Mouse (Mus musculus): ENCODE measurements around the gene Gpr1. TPM values are rescaled to one million over a fixed set of nuclear protein-coding genes. Genes with fewer than 3 reads are reported as not detected.

The Gpr1 gene
- polyA plus RNA-seq, 1 experiment from 2014 or later, result 0.88 TPM

- H3K4me3 ChIP-seq (ENCODE audit: low read depth, low read length), result no peak overlapping the region
- peak overlapping the region; percentile 27 for H3K4me2 ChIP-seq (ENCODE audit: low read length)
- no peak for ATAC-seq
- H3K9me3 ChIP-seq (replicated peaks; ENCODE audit: control insufficient read depth, low read length, poor library complexity, severe bottlenecking), result 0 out of 2 replicates have a peak, but pooled peaks cover 3% of the 10 kb centered on the region
- 25% methylated on average over 5 of the region's 5 CpGs for WGBS
- H3K27ac ChIP-seq (ENCODE audit: low read length), result no peak overlapping the region
- peaks cover 37% of the 10 kb centered on the region for H3K27me3 ChIP-seq (ENCODE audit: control insufficient read depth, insufficient read depth, low read depth, low read length)
- H3K9ac ChIP-seq (ENCODE audit: low read depth, low read length), result no peak overlapping the region
- peaks cover 17% of the 10 kb centered on the region for H3K4me1 ChIP-seq (ENCODE audit: control insufficient read depth, insufficient read depth, low read length)
- H3K36me3 ChIP-seq (ENCODE audit: control insufficient read depth, insufficient read depth, low read length), result no peaks in the 10 kb centered on the region
Measured at GRCm38 (mm10) chr1:63253291-63253690, 38.9 kb upstream of the Gpr1 start.

GRCm38 (mm10) chr1:63252351-63253209 lies 38.2 kb upstream of the Gpr1 start:
- no peaks in the 10 kb centered on the region for H3K36me3 ChIP-seq (ENCODE audit: control insufficient read depth, insufficient read depth, low read length)
- peaks cover 36% of the 10 kb centered on the region for H3K27me3 ChIP-seq (ENCODE audit: control insufficient read depth, insufficient read depth, low read depth, low read length)
- 0 out of 2 replicates have a peak, but pooled peaks have one; percentile 46 for ATAC-seq
- WGBS, result 20% methylated on average over 24 of the region's 24 CpGs
- H3K27ac ChIP-seq (ENCODE audit: low read length), result 0 out of 2 replicates have a peak overlapping the region, but pooled peaks have one; percentile 24
- peak overlapping the region; percentile 27 for H3K4me2 ChIP-seq (ENCODE audit: low read length)
- 0 out of 2 replicates have a peak, but pooled peaks cover 3% of the 10 kb centered on the region for H3K9me3 ChIP-seq (replicated peaks; ENCODE audit: control insufficient read depth, low read length, poor library complexity, severe bottlenecking)
- H3K9ac ChIP-seq (ENCODE audit: low read depth, low read length), result no peak overlapping the region
- H3K4me3 ChIP-seq (ENCODE audit: low read depth, low read length), result no peak overlapping the region
- H3K4me1 ChIP-seq (ENCODE audit: control insufficient read depth, insufficient read depth, low read length), result peaks cover 22% of the 10 kb centered on the region

GRCm38 (mm10) chr1:63249261-63249660 lies 34.9 kb upstream of the Gpr1 start:
- H3K9me3 ChIP-seq (replicated peaks; ENCODE audit: control insufficient read depth, low read length, poor library complexity, severe bottlenecking), result 0 out of 2 replicates have a peak, but pooled peaks cover 3% of the 10 kb centered on the region
- no peak overlapping the region for H3K4me3 ChIP-seq (ENCODE audit: low read depth, low read length)
- H3K4me1 ChIP-seq (ENCODE audit: control insufficient read depth, insufficient read depth, low read length), result peaks cover 7% of the 10 kb centered on the region; the same call in 1 of the 2 replicates
- no peak overlapping the region for H3K9ac ChIP-seq (ENCODE audit: low read depth, low read length)
- no peak for ATAC-seq
- WGBS, result 49% methylated on average over 4 of the region's 4 CpGs
- peaks cover 16% of the 10 kb centered on the region for H3K27me3 ChIP-seq (ENCODE audit: control insufficient read depth, insufficient read depth, low read depth, low read length)
- no peak overlapping the region for H3K4me2 ChIP-seq (ENCODE audit: low read length)
- no peaks in the 10 kb centered on the region for H3K36me3 ChIP-seq (ENCODE audit: control insufficient read depth, insufficient read depth, low read length)
- H3K27ac ChIP-seq (ENCODE audit: low read length), result 0 out of 2 replicates have a peak overlapping the region, but pooled peaks have one; percentile 82

GRCm38 (mm10) chr1:63248360-63248851 lies 34.1 kb upstream of the Gpr1 start:
- H3K9ac ChIP-seq (ENCODE audit: low read depth, low read length), result peak overlapping the region; percentile 58

GRCm38 (mm10) chr1:63247831-63248359 lies 33.6 kb upstream of the Gpr1 start:
- Histone ChIP-seq H3K27me3 (ENCODE audit: control insufficient read depth, insufficient read depth, low read depth, low read length) (peaks cover 13% of the 10 kb centered on the region), H3K9me3 (replicated peaks; ENCODE audit: control insufficient read depth, low read length, poor library complexity, severe bottlenecking) (0 out of 2 replicates have a peak, but pooled peaks cover 3% of the 10 kb centered on the region), H3K4me3 (ENCODE audit: low read depth, low read length) (peak overlapping the region; percentile 31), H3K27ac (ENCODE audit: low read length) (peak overlapping the region; percentile 82), H3K36me3 (ENCODE audit: control insufficient read depth, insufficient read depth, low read length) (no peaks in the 10 kb centered on the region), H3K9ac (ENCODE audit: low read depth, low read length) (peak overlapping the region; percentile 58), H3K4me1 (ENCODE audit: control insufficient read depth, insufficient read depth, low read length) (peaks cover 5% of the 10 kb centered on the region; the same call in 1 of the 2 replicates), H3K4me2 (ENCODE audit: low read length) (peak overlapping the region; percentile 63)
- WGBS, result under 1% methylated on average over 18 of the region's 18 CpGs
- ATAC-seq, result peak; percentile 55; the same call in 1 of the 2 replicates

More at GRCm38 (mm10) chr1:63248360-63248851, 34.1 kb upstream of the Gpr1 start:
- peak overlapping the region; percentile 31 for H3K4me3 ChIP-seq (ENCODE audit: low read depth, low read length)
- ATAC-seq, result no peak
- H3K27ac ChIP-seq (ENCODE audit: low read length), result peak overlapping the region; percentile 82
- no peaks in the 10 kb centered on the region for H3K36me3 ChIP-seq (ENCODE audit: control insufficient read depth, insufficient read depth, low read length)
- H3K4me2 ChIP-seq (ENCODE audit: low read length), result peak overlapping the region; percentile 63
- peaks cover 13% of the 10 kb centered on the region for H3K27me3 ChIP-seq (ENCODE audit: control insufficient read depth, insufficient read depth, low read depth, low read length)
- WGBS, result 2% methylated on average over 44 of the region's 44 CpGs
- H3K4me1 ChIP-seq (ENCODE audit: control insufficient read depth, insufficient read depth, low read length), result peaks cover 7% of the 10 kb centered on the region; the same call in 1 of the 2 replicates
- H3K9me3 ChIP-seq (replicated peaks; ENCODE audit: control insufficient read depth, low read length, poor library complexity, severe bottlenecking), result 0 out of 2 replicates have a peak, but pooled peaks cover 3% of the 10 kb centered on the region

GRCm38 (mm10) chr1:63246862-63247521 lies 32.6 kb upstream of the Gpr1 start:
- WGBS, result 2% methylated on average over 16 of the region's 16 CpGs
- Histone ChIP-seq H3K27me3 (ENCODE audit: control insufficient read depth, insufficient read depth, low read depth, low read length) (peaks cover 9% of the 10 kb centered on the region), H3K4me3 (ENCODE audit: low read depth, low read length) (no peak overlapping the region), H3K4me2 (ENCODE audit: low read length) (peak overlapping the region; percentile 31), H3K4me1 (ENCODE audit: control insufficient read depth, insufficient read depth, low read length) (peaks cover 5% of the 10 kb centered on the region; the same call in 1 of the 2 replicates), H3K9ac (ENCODE audit: low read depth, low read length) (no peak overlapping the region), H3K27ac (ENCODE audit: low read length) (peak overlapping the region; percentile 8; the same call in 1 of the 2 replicates), H3K9me3 (replicated peaks; ENCODE audit: control insufficient read depth, low read length, poor library complexity, severe bottlenecking) (0 out of 2 replicates have a peak, but pooled peaks cover 3% of the 10 kb centered on the region), H3K36me3 (ENCODE audit: control insufficient read depth, insufficient read depth, low read length) (no peaks in the 10 kb centered on the region)
- peak; percentile 86 for ATAC-seq

- 68% methylated on average over 4 of the region's 4 CpGs for WGBS
- no peak for ATAC-seq
- no peaks in the 10 kb centered on the region for H3K36me3 ChIP-seq (ENCODE audit: control insufficient read depth, insufficient read depth, low read length)
- H3K27ac ChIP-seq (ENCODE audit: low read length), result no peak overlapping the region
- no peak overlapping the region for H3K4me2 ChIP-seq (ENCODE audit: low read length)
- no peak overlapping the region for H3K4me3 ChIP-seq (ENCODE audit: low read depth, low read length)
- no peaks in the 10 kb centered on the region for H3K9me3 ChIP-seq (replicated peaks; ENCODE audit: control insufficient read depth, low read length, poor library complexity, severe bottlenecking)
- no peaks in the 10 kb centered on the region for H3K27me3 ChIP-seq (ENCODE audit: control insufficient read depth, insufficient read depth, low read depth, low read length)
- peaks cover 5% of the 10 kb centered on the region; the same call in 1 of the 2 replicates for H3K4me1 ChIP-seq (ENCODE audit: control insufficient read depth, insufficient read depth, low read length)
- no peak overlapping the region for H3K9ac ChIP-seq (ENCODE audit: low read depth, low read length)
Measured at GRCm38 (mm10) chr1:63243854-63244253, 29.5 kb upstream of the Gpr1 start.

- no peak for ATAC-seq
- no peaks in the 10 kb centered on the region for H3K9me3 ChIP-seq (replicated peaks; ENCODE audit: control insufficient read depth, low read length, poor library complexity, severe bottlenecking)
- peaks cover 4% of the 10 kb centered on the region; the same call in 1 of the 2 replicates for H3K4me1 ChIP-seq (ENCODE audit: control insufficient read depth, insufficient read depth, low read length)
- no peak overlapping the region for H3K9ac ChIP-seq (ENCODE audit: low read depth, low read length)
- no peak overlapping the region for H3K27ac ChIP-seq (ENCODE audit: low read length)
- no peaks in the 10 kb centered on the region for H3K36me3 ChIP-seq (ENCODE audit: control insufficient read depth, insufficient read depth, low read length)
- 86% methylated on average over 8 of the region's 8 CpGs for WGBS
- H3K27me3 ChIP-seq (ENCODE audit: control insufficient read depth, insufficient read depth, low read depth, low read length), result no peaks in the 10 kb centered on the region
- no peak overlapping the region for H3K4me3 ChIP-seq (ENCODE audit: low read depth, low read length)
- H3K4me2 ChIP-seq (ENCODE audit: low read length), result no peak overlapping the region
Measured at GRCm38 (mm10) chr1:63239751-63240150, 25.4 kb upstream of the Gpr1 start.

All from midbrain, embryonic 16.5 days (tissue).